Mouse (Mus musculus) midbrain, embryonic 10.5 days (tissue): ENCODE results near the gene Arhgap9. TPM values are rescaled to one million over a fixed set of nuclear protein-coding genes. Genes with fewer than 3 reads are reported as not detected.

Experiments used
- DNase-seq: peaks from one replicate; pipeline ENCODE4 v3.0.0-alpha.2; 2017; ENCODE audit warnings: low spot score
- H3K27ac ChIP-seq: fragments of 300-500 bp; sonication (generic); replicated peaks from 2 replicates; pipeline ENCODE4 v1.5.1; 2016; ENCODE audit warnings: mild to moderate bottlenecking
- H3K27me3 ChIP-seq: fragments of 300-500 bp; sonication (generic); 2 replicates; pipeline ENCODE4 v1.6.1; 2016; ENCODE audit warnings: low read depth, mild to moderate bottlenecking; ENCODE audit not compliant: poor library complexity, severe bottlenecking
- H3K36me3 ChIP-seq: fragments of 300-500 bp; sonication (generic); 2 replicates; pipeline ENCODE4 v1.6.1; 2016; ENCODE audit warnings: mild to moderate bottlenecking, moderate library complexity
- H3K4me1 ChIP-seq: fragments of 300-500 bp; sonication (generic); 2 replicates; pipeline ENCODE4 v1.6.1; 2016
- H3K4me3 ChIP-seq: fragments of 300-500 bp; sonication (generic); 2 replicates; pipeline ENCODE4 v1.5.1; 2016; ENCODE audit warnings: mild to moderate bottlenecking, moderate library complexity
- H3K9me3 ChIP-seq: fragments of 300-500 bp; sonication (generic); replicated peaks from 2 replicates; pipeline ENCODE4 v1.6.1; 2016; ENCODE audit warnings: mild to moderate bottlenecking
- WGBS: fragments of 180-500 bp; shearing (Covaris S2); methylation state at CpG from one replicate; pipeline ENCODE4 v1.1.7; 2016; 5-methylcytosine and 5-hydroxymethylcytosine counted together
- polyA plus RNA-seq: library from polyadenylated mRNA; unstranded; fragments of >200 nt; fragmentation: Nextera tagmentation; extraction: Ambion mirVana; gene quantifications from 2 replicates; pipeline ENCODE4 v1.2.1, GENCODE M21; 2016

Arhgap9 gene
- polyA plus RNA-seq, 1 experiment from 2014 or later, result 1.3 TPM

- Histone ChIP-seq H3K4me1 (peaks cover 27% of the 10 kb centered on the region), H3K36me3 (no peaks in the 10 kb centered on the region), H3K9me3 (no peaks in the 10 kb centered on the region), H3K4me3 (no peak overlapping the region), H3K27me3 (peaks cover 29% of the 10 kb centered on the region), H3K27ac (no peak overlapping the region)
- no peak for DNase-seq
- 84% methylated on average over 3 of the region's 3 CpGs for WGBS
Observed at GRCm38 (mm10) chr10:127346173-127346572, 24.4 kb downstream of the Arhgap9 start.

- 67% methylated on average over 4 of the region's 4 CpGs for WGBS
Observed at GRCm38 (mm10) chr10:127348957-127349356, 27.2 kb downstream of the Arhgap9 start.

GRCm38 (mm10) chr10:127349810-127350209, 28.0 kb downstream of the Arhgap9 start:
- no peak overlapping the region for H3K4me3 ChIP-seq
- WGBS, result 83% methylated on average over 8 of the region's 8 CpGs

More at GRCm38 (mm10) chr10:127348957-127349356, 27.2 kb downstream of the Arhgap9 start:
- Histone ChIP-seq H3K27me3 (peaks cover 26% of the 10 kb centered on the region), H3K4me1 (peaks cover 14% of the 10 kb centered on the region), H3K4me3 (no peak overlapping the region), H3K36me3 (no peaks in the 10 kb centered on the region), H3K27ac (no peak overlapping the region), H3K9me3 (no peaks in the 10 kb centered on the region)
- no peak for DNase-seq

GRCm38 (mm10) chr10:127350594-127351284, 29.0 kb downstream of the Arhgap9 start:
- Histone ChIP-seq H3K4me3 (peak overlapping the region; percentile 43), H3K36me3 (no peaks in the 10 kb centered on the region), H3K9me3 (no peaks in the 10 kb centered on the region), H3K27ac (peak overlapping the region; percentile 43), H3K27me3 (peaks cover 33% of the 10 kb centered on the region), H3K4me1 (peaks cover 23% of the 10 kb centered on the region)
- peak; percentile 79 for DNase-seq
- WGBS, result 11% methylated on average over 24 of the region's 24 CpGs

More at GRCm38 (mm10) chr10:127349810-127350209, 28.0 kb downstream of the Arhgap9 start:
- peaks cover 33% of the 10 kb centered on the region for H3K27me3 ChIP-seq
- H3K27ac ChIP-seq, result no peak overlapping the region
- H3K9me3 ChIP-seq, result no peaks in the 10 kb centered on the region
- no peaks in the 10 kb centered on the region for H3K36me3 ChIP-seq
- DNase-seq, result no peak
- H3K4me1 ChIP-seq, result peaks cover 14% of the 10 kb centered on the region

- Histone ChIP-seq H3K4me3 (peak overlapping the region; percentile 43), H3K4me1 (peaks cover 23% of the 10 kb centered on the region), H3K27ac (peak overlapping the region; percentile 43), H3K9me3 (no peaks in the 10 kb centered on the region), H3K36me3 (no peaks in the 10 kb centered on the region), H3K27me3 (peaks cover 33% of the 10 kb centered on the region)
- no peak for DNase-seq
- 89% methylated on average over 8 of the region's 8 CpGs for WGBS
Observed at GRCm38 (mm10) chr10:127351285-127351595, 29.5 kb downstream of the Arhgap9 start.

- Histone ChIP-seq H3K9me3 (no peaks in the 10 kb centered on the region), H3K4me1 (peaks cover 23% of the 10 kb centered on the region), H3K27ac (no peak overlapping the region), H3K36me3 (no peaks in the 10 kb centered on the region), H3K4me3 (no peak overlapping the region), H3K27me3 (peaks cover 33% of the 10 kb centered on the region)
- no peak for DNase-seq
- 75% methylated on average over 8 of the region's 8 CpGs for WGBS
Observed at GRCm38 (mm10) chr10:127351719-127352118, 30.0 kb downstream of the Arhgap9 start.

- Histone ChIP-seq H3K4me3 (no peak overlapping the region), H3K36me3 (no peaks in the 10 kb centered on the region), H3K27me3 (peaks cover 36% of the 10 kb centered on the region), H3K27ac (no peak overlapping the region), H3K4me1 (peaks cover 23% of the 10 kb centered on the region), H3K9me3 (no peaks in the 10 kb centered on the region)
- 90% methylated on average over 9 of the region's 9 CpGs for WGBS
- DNase-seq, result no peak
Observed at GRCm38 (mm10) chr10:127352187-127352586, 30.4 kb downstream of the Arhgap9 start.

- WGBS, result 90% methylated on average over 11 of the region's 11 CpGs
- H3K9me3 ChIP-seq, result no peaks in the 10 kb centered on the region
- peaks cover 39% of the 10 kb centered on the region for H3K27me3 ChIP-seq
- DNase-seq, result no peak
- H3K4me3 ChIP-seq, result no peak overlapping the region
- no peak overlapping the region for H3K27ac ChIP-seq
- no peaks in the 10 kb centered on the region for H3K36me3 ChIP-seq
- H3K4me1 ChIP-seq, result peaks cover 23% of the 10 kb centered on the region
Observed at GRCm38 (mm10) chr10:127352766-127353165, 31.0 kb downstream of the Arhgap9 start.

GRCm38 (mm10) chr10:127353909-127354895, 32.4 kb downstream of the Arhgap9 start, which contains the start of gene Inhbe:
Gene Inhbe, minus strand, starts transcription at chr10:127354411.
- H3K36me3 ChIP-seq, result no peaks in the 10 kb centered on the region
- WGBS, result 87% methylated on average over 18 of the region's 18 CpGs
- DNase-seq, result no peak
- H3K27ac ChIP-seq, result no peak within 1 kb of the TSS
- peaks cover 39% of the 10 kb centered on the region for H3K27me3 ChIP-seq
- no peak within 1 kb of the TSS for H3K4me3 ChIP-seq
- peaks cover 23% of the 10 kb centered on the region for H3K4me1 ChIP-seq
- no peaks in the 10 kb centered on the region for H3K9me3 ChIP-seq

GRCm38 (mm10) chr10:127355336-127355735, 33.6 kb downstream of the Arhgap9 start:
- DNase-seq, result no peak
- Histone ChIP-seq H3K4me3 (no peak overlapping the region), H3K4me1 (peaks cover 20% of the 10 kb centered on the region), H3K36me3 (no peaks in the 10 kb centered on the region), H3K27ac (no peak overlapping the region), H3K27me3 (peaks cover 29% of the 10 kb centered on the region), H3K9me3 (no peaks in the 10 kb centered on the region)
- 54% methylated on average over 10 of the region's 10 CpGs for WGBS

- H3K36me3 ChIP-seq, result no peaks in the 10 kb centered on the region
- no peak for DNase-seq
- peaks cover 1% of the 10 kb centered on the region for H3K4me1 ChIP-seq
- H3K4me3 ChIP-seq, result no peak overlapping the region
- WGBS, result 89% methylated on average over 3 of the region's 3 CpGs
- H3K27me3 ChIP-seq, result 0 out of 2 replicates have a peak, but pooled peaks cover 6% of the 10 kb centered on the region
- H3K27ac ChIP-seq, result no peak overlapping the region
- H3K9me3 ChIP-seq, result no peaks in the 10 kb centered on the region
Observed at GRCm38 (mm10) chr10:127360714-127361113, 39.0 kb downstream of the Arhgap9 start.

- Histone ChIP-seq H3K27me3 (no peaks in the 10 kb centered on the region), H3K9me3 (no peaks in the 10 kb centered on the region), H3K4me1 (peaks cover 10% of the 10 kb centered on the region), H3K36me3 (no peaks in the 10 kb centered on the region), H3K4me3 (no peak overlapping the region), H3K27ac (no peak overlapping the region)
- DNase-seq, result no peak
- 76% methylated on average over 5 of the region's 5 CpGs for WGBS
Observed at GRCm38 (mm10) chr10:127367116-127367515, 45.4 kb downstream of the Arhgap9 start.

- DNase-seq, result no peak
- Histone ChIP-seq H3K27me3 (no peaks in the 10 kb centered on the region), H3K36me3 (no peaks in the 10 kb centered on the region), H3K4me1 (peaks cover 10% of the 10 kb centered on the region), H3K27ac (no peak overlapping the region), H3K9me3 (no peaks in the 10 kb centered on the region), H3K4me3 (no peak overlapping the region)
- 90% methylated on average over 2 of the region's 2 CpGs for WGBS
Observed at GRCm38 (mm10) chr10:127368273-127368672, 46.5 kb downstream of the Arhgap9 start.
